Mouse (Mus musculus) neural tube, embryonic 15.5 days (tissue): ENCODE results near the gene Dclk2. TPM values are rescaled to one million over a fixed set of nuclear protein-coding genes. Genes with fewer than 3 reads are reported as not detected.

Source experiments
- ATAC-seq: fragments of 200-750 bp; cut with Nextera tagmentation; 2 replicates; pipeline ENCODE4 v1.8.0; 2017; ENCODE audit warnings: mild to moderate bottlenecking, moderate TSS enrichment, moderate library complexity; ENCODE audit not compliant: low FRiP score
- H3K27ac ChIP-seq: fragments of 300-500 bp; sonication (generic); replicated peaks from 2 replicates; pipeline ENCODE4 v1.5.1; 2015; ENCODE audit warnings: mild to moderate bottlenecking, inconsistent platforms
- H3K27me3 ChIP-seq: fragments of 300-500 bp; sonication (generic); replicated peaks from 2 replicates; pipeline ENCODE4 v1.6.1; 2015; ENCODE audit warnings: inconsistent platforms
- H3K36me3 ChIP-seq: fragments of 300-500 bp; sonication (generic); 2 replicates; pipeline ENCODE4 v1.6.1; 2015; ENCODE audit warnings: inconsistent platforms
- H3K4me1 ChIP-seq: fragments of 300-500 bp; sonication (generic); 2 replicates; pipeline ENCODE4 v1.6.1; 2015; ENCODE audit warnings: inconsistent platforms
- H3K4me2 ChIP-seq: fragments of 300-500 bp; sonication (generic); 2 replicates; pipeline ENCODE4 v1.6.1; 2015; ENCODE audit warnings: inconsistent platforms, mild to moderate bottlenecking, moderate library complexity
- H3K4me3 ChIP-seq: fragments of 300-500 bp; sonication (generic); replicated peaks from 2 replicates; pipeline ENCODE4 v1.5.1; 2015; ENCODE audit warnings: mild to moderate bottlenecking, inconsistent platforms
- H3K9ac ChIP-seq: fragments of 300-500 bp; sonication (generic); replicated peaks from 2 replicates; pipeline ENCODE4 v1.6.1; 2015; ENCODE audit warnings: mild to moderate bottlenecking, inconsistent platforms
- H3K9me3 ChIP-seq: fragments of 300-500 bp; sonication (generic); replicated peaks from 2 replicates; pipeline ENCODE4 v1.6.1; 2016; ENCODE audit warnings: inconsistent platforms
- WGBS: fragments of 180-500 bp; shearing (Covaris S2); methylation state at CpG from one replicate; pipeline ENCODE4 v1.1.7; 2015; ENCODE audit warnings: mixed read lengths; 5-methylcytosine and 5-hydroxymethylcytosine counted together
- polyA plus RNA-seq: library from polyadenylated mRNA; unstranded; fragments of >200 nt; fragmentation: Nextera tagmentation; extraction: Ambion mirVana; gene quantifications from 2 replicates; pipeline ENCODE4 v1.2.1, GENCODE M21; 2015

Dclk2 gene
- polyA plus RNA-seq, 1 experiment from 2014 or later, result 73.4 TPM

- no peak overlapping the region for H3K4me3 ChIP-seq
- no peak overlapping the region for H3K9ac ChIP-seq
- 98% methylated on average over 5 of the region's 5 CpGs for whole genome bisulfite sequencing
- H3K36me3 ChIP-seq, result no peaks in the 10 kb centered on the region
- no peak overlapping the region for H3K4me2 ChIP-seq
- no peaks in the 10 kb centered on the region for H3K27me3 ChIP-seq
- ATAC-seq, result no peak
- H3K27ac ChIP-seq, result no peak overlapping the region
- H3K4me1 ChIP-seq, result peaks cover 19% of the 10 kb centered on the region
- H3K9me3 ChIP-seq, result no peaks in the 10 kb centered on the region
Observed at GRCm38 (mm10) chr3:86885180-86885579, 35.5 kb downstream of the Dclk2 start.

GRCm38 (mm10) chr3:86884481-86884880 lies 36.2 kb downstream of the Dclk2 start:
- ATAC-seq, result no peak
- H3K4me3 ChIP-seq, result no peak overlapping the region
- H3K36me3 ChIP-seq, result no peaks in the 10 kb centered on the region
- H3K4me2 ChIP-seq, result no peak overlapping the region
- 84% methylated on average over 2 of the region's 2 CpGs for whole genome bisulfite sequencing
- no peaks in the 10 kb centered on the region for H3K9me3 ChIP-seq
- H3K4me1 ChIP-seq, result peaks cover 13% of the 10 kb centered on the region; the same call in 1 of the 2 replicates
- no peak overlapping the region for H3K27ac ChIP-seq
- no peak overlapping the region for H3K9ac ChIP-seq
- no peaks in the 10 kb centered on the region for H3K27me3 ChIP-seq

GRCm38 (mm10) chr3:86883985-86884384 lies 36.7 kb downstream of the Dclk2 start:
- H3K27me3 ChIP-seq, result no peaks in the 10 kb centered on the region
- no peak overlapping the region for H3K4me3 ChIP-seq
- WGBS, result 87% methylated on average over 6 of the region's 6 CpGs
- H3K36me3 ChIP-seq, result no peaks in the 10 kb centered on the region
- no peak overlapping the region for H3K4me2 ChIP-seq
- H3K27ac ChIP-seq, result no peak overlapping the region
- peak; percentile 59; the same call in 1 of the 2 replicates for ATAC-seq
- H3K9ac ChIP-seq, result no peak overlapping the region
- H3K9me3 ChIP-seq, result no peaks in the 10 kb centered on the region
- peaks cover 11% of the 10 kb centered on the region; the same call in 1 of the 2 replicates for H3K4me1 ChIP-seq

GRCm38 (mm10) chr3:86875912-86876311 lies 44.7 kb downstream of the Dclk2 start:
- no peaks in the 10 kb centered on the region for H3K27me3 ChIP-seq
- no peak overlapping the region for H3K9ac ChIP-seq
- H3K9me3 ChIP-seq, result no peaks in the 10 kb centered on the region
- H3K36me3 ChIP-seq, result no peaks in the 10 kb centered on the region
- no peak for ATAC-seq
- no peak overlapping the region for H3K4me2 ChIP-seq
- H3K4me3 ChIP-seq, result no peak overlapping the region
- 67% methylated on average over 5 of the region's 5 CpGs for WGBS
- no peak overlapping the region for H3K27ac ChIP-seq
- peaks cover 11% of the 10 kb centered on the region; the same call in 1 of the 2 replicates for H3K4me1 ChIP-seq

GRCm38 (mm10) chr3:86873092-86873600 lies 47.5 kb downstream of the Dclk2 start:
- Histone ChIP-seq H3K4me1 (peaks cover 24% of the 10 kb centered on the region; the same call in 1 of the 2 replicates), H3K9me3 (no peaks in the 10 kb centered on the region), H3K27me3 (no peaks in the 10 kb centered on the region), H3K4me3 (no peak overlapping the region), H3K9ac (no peak overlapping the region), H3K4me2 (no peak overlapping the region), H3K27ac (peak overlapping the region; percentile 56), H3K36me3 (no peaks in the 10 kb centered on the region)
- 33% methylated on average over 6 of the region's 6 CpGs for WGBS
- peak; percentile 65 for ATAC-seq

GRCm38 (mm10) chr3:86870952-86871351 lies 49.7 kb downstream of the Dclk2 start:
- WGBS, result 56% methylated on average over 6 of the region's 6 CpGs
- Histone ChIP-seq H3K4me2 (no peak overlapping the region), H3K9me3 (no peaks in the 10 kb centered on the region), H3K9ac (no peak overlapping the region), H3K27ac (no peak overlapping the region), H3K4me3 (no peak overlapping the region), H3K36me3 (no peaks in the 10 kb centered on the region), H3K4me1 (peaks cover 27% of the 10 kb centered on the region; the same call in 1 of the 2 replicates), H3K27me3 (no peaks in the 10 kb centered on the region)
- no peak for ATAC-seq

- 14% methylated on average over 3 of the region's 3 CpGs for WGBS
- ATAC-seq, result no peak
- Histone ChIP-seq H3K9ac (no peak overlapping the region), H3K36me3 (no peaks in the 10 kb centered on the region), H3K9me3 (no peaks in the 10 kb centered on the region), H3K4me3 (no peak overlapping the region), H3K4me2 (no peak overlapping the region), H3K27me3 (no peaks in the 10 kb centered on the region), H3K4me1 (peaks cover 27% of the 10 kb centered on the region; the same call in 1 of the 2 replicates), H3K27ac (peak overlapping the region; percentile 20; the same call in 1 of the 2 replicates)
Observed at GRCm38 (mm10) chr3:86870411-86870810, 50.2 kb downstream of the Dclk2 start.

GRCm38 (mm10) chr3:86868721-86869120 lies 51.9 kb downstream of the Dclk2 start:
- H3K9ac ChIP-seq, result no peak overlapping the region
- no peaks in the 10 kb centered on the region for H3K9me3 ChIP-seq
- no peaks in the 10 kb centered on the region for H3K36me3 ChIP-seq
- peaks cover 28% of the 10 kb centered on the region for H3K4me1 ChIP-seq
- no peak overlapping the region for H3K27ac ChIP-seq
- H3K4me2 ChIP-seq, result no peak overlapping the region
- ATAC-seq, result no peak
- H3K4me3 ChIP-seq, result no peak overlapping the region
- H3K27me3 ChIP-seq, result no peaks in the 10 kb centered on the region
- WGBS, result 70% methylated on average over 3 of the region's 3 CpGs

GRCm38 (mm10) chr3:86863327-86864008 lies 57.2 kb downstream of the Dclk2 start:
- peak overlapping the region; percentile 39 for H3K4me2 ChIP-seq
- H3K27me3 ChIP-seq, result no peaks in the 10 kb centered on the region
- H3K9me3 ChIP-seq, result no peaks in the 10 kb centered on the region
- 0 out of 2 replicates have a peak overlapping the region, but pooled peaks have one; percentile 30 for H3K27ac ChIP-seq
- peak; percentile 19; the same call in 1 of the 2 replicates for ATAC-seq
- H3K36me3 ChIP-seq, result no peaks in the 10 kb centered on the region
- H3K9ac ChIP-seq, result no peak overlapping the region
- H3K4me1 ChIP-seq, result peaks cover 47% of the 10 kb centered on the region
- no peak overlapping the region for H3K4me3 ChIP-seq
- 20% methylated on average over 10 of the region's 10 CpGs for WGBS

GRCm38 (mm10) chr3:86862939-86863311 lies 57.7 kb downstream of the Dclk2 start:
- peaks cover 48% of the 10 kb centered on the region for H3K4me1 ChIP-seq
- H3K27me3 ChIP-seq, result no peaks in the 10 kb centered on the region
- H3K27ac ChIP-seq, result peak overlapping the region; percentile 30; the same call in 1 of the 2 replicates
- H3K9me3 ChIP-seq, result no peaks in the 10 kb centered on the region
- peak; percentile 86 for ATAC-seq
- no peak overlapping the region for H3K9ac ChIP-seq
- WGBS, result 2% methylated on average over 3 of the region's 3 CpGs
- H3K4me2 ChIP-seq, result peak overlapping the region; percentile 39
- no peak overlapping the region for H3K4me3 ChIP-seq
- H3K36me3 ChIP-seq, result no peaks in the 10 kb centered on the region

- Histone ChIP-seq H3K9ac (no peak overlapping the region), H3K4me1 (peaks cover 50% of the 10 kb centered on the region), H3K36me3 (no peaks in the 10 kb centered on the region), H3K27me3 (no peaks in the 10 kb centered on the region), H3K27ac (peak overlapping the region; percentile 30; the same call in 1 of the 2 replicates), H3K4me3 (no peak overlapping the region), H3K4me2 (peak overlapping the region; percentile 39; the same call in 1 of the 2 replicates), H3K9me3 (no peaks in the 10 kb centered on the region)
- WGBS, result 39% methylated on average over 10 of the region's 10 CpGs
- peak; percentile 28; the same call in 1 of the 2 replicates for ATAC-seq
Observed at GRCm38 (mm10) chr3:86862245-86862938, 58.3 kb downstream of the Dclk2 start.
